Mouse (Mus musculus): ENCODE measurements around the gene Pigv. TPM values are rescaled to one million over a fixed set of nuclear protein-coding genes. Genes with fewer than 3 reads are reported as not detected.

The Pigv gene
- total and polyA plus RNA-seq, 3 experiments = 2.9 to 5.0 (median 3.7) TPM

GRCm38 (mm10) chr4:133651986-133652385 is 20.5 kb downstream of the Pigv start:
- H3K4me1 ChIP-seq (ENCODE audit: control insufficient read depth in 1 of 2, insufficient read depth in 2 of 2) = peaks cover 12 to 37% of the 10 kb centered on the region in 2 experiments
- no peaks in the 10 kb centered on the region for H3K27me3 ChIP-seq (replicated peaks)
- DNase-seq (ENCODE audit: extremely low read depth) = no peak
- H3K27ac ChIP-seq (ENCODE audit: insufficient read depth, low read depth) = no peak overlapping the region
- in situ Hi-C loops (cut with MboI; ENCODE audit: low pct_ligation_motif_present, low pct_unique_long_range_greater_than_20kb, low sequenced_read_pairs) = no loop called here
- no peak overlapping the region for H3K4me2 ChIP-seq (ENCODE audit: insufficient read depth, low read depth, poor library complexity, severe bottlenecking)
- dilution Hi-C loops (cut with MboI; ENCODE audit: extremely low pct_ligation_motif_present, extremely low pct_unique_long_range_greater_than_20kb, low sequenced_read_pairs) = no loop called here
- TF ChIP-seq USF1 (IDR thresholded peaks at IDR 0.05; ENCODE audit: low read depth, low read length) (no peak), CHD2 (IDR thresholded peaks at IDR 0.05; ENCODE audit: low read length) (no peak), MXI1 (IDR thresholded peaks at IDR 0.05; ENCODE audit: low read depth, low read length) (no peak), RCOR1 (conservative IDR thresholded peaks at IDR 0.05; ENCODE audit: low read depth, low read length) (no peak), MAFK (IDR thresholded peaks at IDR 0.05; ENCODE audit: insufficient replicate concordance, low read length) (no peak), NRF1 (IDR thresholded peaks at IDR 0.05; ENCODE audit: low read depth, low read length) (no peak), CTCF (conservative IDR thresholded peaks at IDR 0.05 in 1 of 2, IDR thresholded peaks at IDR 0.05 in 1 of 2; ENCODE audit: low read depth in 2 of 2, low read length in 2 of 2) (no peak), RAD21 (IDR thresholded peaks at IDR 0.05; ENCODE audit: low read depth, low read length) (no peak), ZMIZ1 (IDR thresholded peaks at IDR 0.05; ENCODE audit: low read depth, low read length) (no peak), E2F4 (IDR thresholded peaks at IDR 0.05; ENCODE audit: insufficient replicate concordance, low read depth, low read length) (no peak), EP300 (IDR thresholded peaks at IDR 0.05; ENCODE audit: low read length) (no peak), MYC (IDR thresholded peaks at IDR 0.05; ENCODE audit: low read depth, low read length) (no peak), POLR2AphosphoS2 (IDR thresholded peaks at IDR 0.05; ENCODE audit: low read depth, low read length) (no peak), USF2 (conservative IDR thresholded peaks at IDR 0.05; ENCODE audit: low read depth, low read length) (no peak), ZC3H11A (IDR thresholded peaks at IDR 0.05; ENCODE audit: low read depth, low read length) (no peak)
- peaks cover 0 to 7% of the 10 kb centered on the region in 2 experiments for H3K36me3 ChIP-seq (replicated peaks in 1 of 2; ENCODE audit: control insufficient read depth in 1 of 2, insufficient read depth in 1 of 2, low read length in 1 of 2)
- no peaks in the 10 kb centered on the region; the same call in 1 of the 2 replicates for H3K79me2 ChIP-seq (replicated peaks; ENCODE audit: control insufficient read depth, extremely low read depth, insufficient read depth, poor library complexity, severe bottlenecking)
- no peak overlapping the region for H3K4me3 ChIP-seq (replicated peaks in 1 of 3; ENCODE audit: low read depth in 2 of 3, low read length in 2 of 3, poor library complexity in 1 of 3)
- no peak overlapping the region for H3K9ac ChIP-seq (ENCODE audit: insufficient read depth, low read depth)
- no peaks in the 10 kb centered on the region for H3K9me3 ChIP-seq (replicated peaks; ENCODE audit: low read length)

GRCm38 (mm10) chr4:133651445-133651844 is 21.0 kb downstream of the Pigv start:
- H3K36me3 ChIP-seq (replicated peaks in 1 of 2; ENCODE audit: control insufficient read depth in 1 of 2, insufficient read depth in 1 of 2, low read length in 1 of 2) = peaks cover 0 to 8% of the 10 kb centered on the region in 2 experiments
- no peak overlapping the region for H3K9ac ChIP-seq (ENCODE audit: insufficient read depth, low read depth)
- DNase-seq (ENCODE audit: extremely low read depth) = no peak
- in situ Hi-C loops (cut with MboI; ENCODE audit: low pct_ligation_motif_present, low pct_unique_long_range_greater_than_20kb, low sequenced_read_pairs) = no loop called here
- H3K4me1 ChIP-seq (ENCODE audit: control insufficient read depth in 1 of 2, insufficient read depth in 2 of 2) = peaks cover 7 to 32% of the 10 kb centered on the region in 2 experiments
- H3K27me3 ChIP-seq (replicated peaks) = no peaks in the 10 kb centered on the region
- no peaks in the 10 kb centered on the region; the same call in 1 of the 2 replicates for H3K79me2 ChIP-seq (replicated peaks; ENCODE audit: control insufficient read depth, extremely low read depth, insufficient read depth, poor library complexity, severe bottlenecking)
- no peak overlapping the region for H3K4me2 ChIP-seq (ENCODE audit: insufficient read depth, low read depth, poor library complexity, severe bottlenecking)
- H3K4me3 ChIP-seq (replicated peaks in 1 of 3; ENCODE audit: low read depth in 2 of 3, low read length in 2 of 3, poor library complexity in 1 of 3) = no peak overlapping the region
- dilution Hi-C loops (cut with MboI; ENCODE audit: extremely low pct_ligation_motif_present, extremely low pct_unique_long_range_greater_than_20kb, low sequenced_read_pairs) = no loop called here
- TF ChIP-seq NRF1 (IDR thresholded peaks at IDR 0.05; ENCODE audit: low read depth, low read length) (no peak), SMC3 (IDR thresholded peaks at IDR 0.05; ENCODE audit: low read depth, low read length) (no peak), JUND (conservative IDR thresholded peaks at IDR 0.05; ENCODE audit: low read depth, low read length) (no peak)
- no peaks in the 10 kb centered on the region for H3K9me3 ChIP-seq (replicated peaks; ENCODE audit: low read length)
- H3K27ac ChIP-seq (ENCODE audit: insufficient read depth, low read depth) = no peak overlapping the region

All from CH12.LX (cell line).